Mouse (Mus musculus) embryo, embryonic 11 days (tissue): ENCODE data around the gene Brd4.

Experiments used
- DNase-seq: peaks from one replicate; pipeline ENCODE4 v3.0.0-alpha.2; 2015

The Brd4 gene

GRCm38 (mm10) chr17:32165803-32166595 is 118.5 kb downstream of the Brd4 start:
- DNase-seq, result peak; percentile 95

DNA sequence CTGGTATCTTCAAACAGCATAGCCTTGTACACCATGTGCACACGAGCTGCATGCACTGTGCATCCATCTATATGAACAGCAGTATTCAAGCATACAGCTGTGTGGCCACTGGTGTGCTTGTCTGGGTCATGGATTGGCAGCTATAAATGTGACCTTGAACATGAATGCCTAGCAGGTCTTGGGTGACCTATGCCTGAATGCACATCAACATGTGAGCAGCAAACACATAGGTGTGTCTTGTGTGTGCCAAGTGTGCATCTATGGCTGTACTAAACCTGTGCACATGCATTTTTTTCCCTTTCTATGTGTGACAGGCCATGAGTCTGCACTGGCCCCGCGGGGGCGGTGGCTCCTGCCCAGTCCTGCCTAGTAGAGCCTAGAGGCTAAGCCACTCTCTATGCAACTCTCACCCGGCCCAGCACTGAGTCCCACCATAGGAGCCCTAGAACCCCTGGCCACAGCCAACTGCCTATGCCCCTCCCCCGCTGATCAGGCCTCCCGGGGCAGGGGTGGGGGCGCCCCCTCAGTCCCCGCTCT is 119.2 kb downstream of the Brd4 start:
- peak; percentile 33 for DNase-seq

DNA sequence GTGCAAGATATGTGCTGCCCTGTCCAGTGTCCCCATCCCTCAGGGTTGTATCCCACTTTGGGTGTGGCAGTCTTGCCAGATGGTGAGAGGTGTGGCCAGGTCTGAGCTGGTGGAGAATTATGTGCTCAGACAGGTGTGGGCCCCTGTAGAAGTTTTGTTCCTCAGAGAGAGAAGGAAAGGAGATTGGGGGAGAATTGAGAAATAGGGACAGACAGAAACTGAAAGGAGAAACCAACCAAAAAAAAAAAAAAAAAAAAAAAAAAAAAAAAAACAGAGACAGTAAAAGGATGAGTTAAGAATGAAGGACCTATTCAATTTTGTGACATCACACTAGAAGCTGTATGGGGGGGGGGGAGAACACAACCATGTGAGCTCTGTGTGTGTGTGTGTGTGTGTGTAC is 119.7 kb downstream of the Brd4 start:
- no peak for DNase-seq

- DNase-seq, result no peak
These were observed 120.4 kb downstream of the Brd4 start for GRCm38 (mm10) chr17:32163910-32164650.

DNA sequence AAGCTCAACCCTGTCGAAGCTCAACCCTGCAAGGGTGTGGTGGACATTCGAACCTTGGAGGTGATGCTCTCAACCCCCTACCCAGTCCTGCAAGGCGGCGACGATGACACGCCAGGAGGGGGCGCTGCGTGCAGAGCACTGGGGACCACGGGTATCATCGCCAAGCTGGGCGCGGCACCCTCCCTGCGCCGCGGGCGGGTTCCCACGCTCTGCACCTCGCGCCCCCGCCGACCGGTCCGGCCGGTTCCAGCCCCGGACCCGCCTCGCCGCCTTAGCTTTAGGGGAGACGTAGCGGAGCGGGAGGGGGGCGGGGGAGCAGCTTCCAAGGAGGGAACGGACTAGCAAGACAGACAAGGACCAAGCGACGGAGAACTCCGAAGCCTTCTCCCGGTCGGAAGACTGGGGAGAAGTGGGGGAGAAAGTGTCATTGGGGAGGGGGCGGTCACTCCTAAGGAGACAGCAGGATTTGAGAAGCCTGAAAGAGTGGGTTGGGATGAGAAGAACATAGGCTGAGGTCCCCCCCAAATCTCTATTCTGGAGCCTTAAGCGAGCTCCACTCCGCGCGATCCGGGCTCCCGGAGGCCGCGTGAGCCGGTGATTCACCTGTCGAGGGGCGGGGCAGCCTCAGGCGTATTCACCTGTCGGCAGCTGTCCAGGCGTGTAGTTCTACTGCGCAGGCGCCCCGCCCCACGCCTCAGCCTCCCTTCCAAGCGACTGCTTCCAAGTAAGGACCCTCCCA is 122.2 kb downstream of the Brd4 start:
- peak; percentile 79 for DNase-seq

GRCm38 (mm10) chr17:32160882-32161281 is 123.6 kb downstream of the Brd4 start:
- DNase-seq, result no peak

DNA sequence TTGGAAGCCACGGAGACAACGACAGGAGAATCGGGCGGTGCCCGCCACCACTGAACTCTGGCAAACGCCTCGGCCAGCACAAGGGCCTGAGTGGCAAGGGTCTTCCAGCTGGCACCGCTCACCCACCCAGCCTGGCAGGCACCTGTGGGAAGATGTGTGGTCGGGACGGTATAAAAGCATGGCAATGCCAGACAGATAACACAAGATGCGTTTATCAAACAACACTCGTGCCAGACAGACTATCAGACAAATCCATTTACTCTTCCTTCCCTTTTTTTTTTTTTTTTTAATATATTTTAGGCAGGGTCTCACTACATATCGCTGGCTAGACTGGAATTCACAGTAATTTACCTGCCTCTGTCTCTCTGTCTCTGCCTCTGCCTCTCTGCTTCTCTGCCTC is 125.7 kb downstream of the Brd4 start:
- no peak for DNase-seq

- no peak for DNase-seq
These were observed 137.8 kb downstream of the Brd4 start for GRCm38 (mm10) chr17:32146718-32147117.
